Mouse (Mus musculus): ENCODE data around the gene Rars. TPM values are rescaled to one million over a fixed set of nuclear protein-coding genes. Genes with fewer than 3 reads are reported as not detected.

Gene Rars
- polyA plus RNA-seq, 1 experiment from 2014 or later = 72.0 TPM

DNA sequence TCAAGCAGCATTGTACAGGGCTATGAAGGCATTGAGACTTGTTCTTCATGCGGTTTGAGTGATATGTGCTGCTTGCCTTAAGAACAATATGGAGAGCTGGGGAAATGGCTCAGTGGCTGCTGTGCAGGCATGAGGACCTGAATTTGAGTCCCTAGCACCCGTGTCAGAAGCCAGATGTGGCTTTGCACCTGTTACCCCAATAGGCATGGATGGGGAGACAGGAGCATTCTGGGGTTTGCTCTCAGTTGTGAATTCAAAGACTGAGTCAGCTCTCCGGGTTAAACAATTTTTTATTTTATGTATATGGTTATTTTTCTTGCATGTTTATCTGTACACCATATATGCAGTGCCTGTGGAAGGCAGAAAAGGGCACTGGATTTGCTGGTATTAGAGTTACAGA is 51.9 kb downstream of the Rars start:
- H3K9me3 ChIP-seq = no peaks in the 10 kb centered on the region
- no peak for ATAC-seq (ENCODE audit: low FRiP score)
- H3K27me3 ChIP-seq = no peaks in the 10 kb centered on the region
- peaks cover 73% of the 10 kb centered on the region for H3K36me3 ChIP-seq
- H3K9ac ChIP-seq = no peak overlapping the region
- no peak overlapping the region for H3K27ac ChIP-seq
- 98% methylated on average over 3 of the region's 3 CpGs for WGBS
- H3K4me2 ChIP-seq = no peak overlapping the region
- no peak overlapping the region for H3K4me3 ChIP-seq
- no peaks in the 10 kb centered on the region for H3K4me1 ChIP-seq (replicated peaks)

DNA sequence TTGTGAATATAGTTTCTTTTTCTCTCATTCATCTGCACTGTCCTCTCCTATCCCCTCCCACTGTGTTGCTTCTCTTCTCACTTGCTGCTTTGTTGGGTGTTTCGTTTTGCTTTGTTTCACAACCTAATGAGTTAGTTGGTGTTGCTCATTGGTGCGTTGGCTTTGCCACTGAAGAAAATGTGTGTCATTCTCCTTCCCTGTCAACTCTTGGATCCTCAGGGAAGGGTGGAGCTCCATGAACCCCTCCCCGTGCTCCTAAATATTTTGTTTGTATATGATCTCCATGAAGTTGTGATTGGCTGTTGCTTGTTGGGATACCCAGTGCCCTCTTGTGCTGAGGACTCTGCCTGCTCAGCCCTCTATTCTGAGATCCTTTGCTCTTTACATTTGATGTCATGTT is 54.0 kb downstream of the Rars start:
- Histone ChIP-seq H3K36me3 (peaks cover 75% of the 10 kb centered on the region), H3K27ac (no peak overlapping the region), H3K9ac (no peak overlapping the region), H3K27me3 (no peaks in the 10 kb centered on the region), H3K4me3 (no peak overlapping the region), H3K4me2 (no peak overlapping the region), H3K9me3 (no peaks in the 10 kb centered on the region), H3K4me1 (replicated peaks) (no peaks in the 10 kb centered on the region)
- ATAC-seq (ENCODE audit: low FRiP score) = no peak
- 82% methylated on average over 3 of the region's 3 CpGs for WGBS

DNA sequence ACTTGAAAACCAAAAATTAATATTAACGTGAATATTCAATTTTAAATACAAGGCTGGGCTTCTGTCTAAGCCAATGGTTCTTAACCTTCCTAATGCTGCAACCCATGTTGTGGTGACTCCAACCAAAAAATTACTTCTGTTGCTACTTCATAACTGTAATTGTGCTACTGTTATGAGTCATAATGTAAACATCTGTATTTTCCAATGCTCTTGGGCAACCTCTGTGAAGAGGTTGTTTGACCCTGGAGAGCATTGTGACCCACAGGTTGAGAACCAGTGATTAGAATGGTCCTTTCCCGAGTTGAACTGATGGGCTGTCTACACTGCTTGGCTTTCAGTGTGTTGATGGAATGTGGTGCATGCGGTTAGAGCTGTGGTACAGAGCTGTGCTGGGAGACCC is 57.9 kb downstream of the Rars start:
- no peak for ATAC-seq (ENCODE audit: low FRiP score)
- H3K36me3 ChIP-seq = peaks cover 36% of the 10 kb centered on the region
- no peak overlapping the region for H3K4me3 ChIP-seq
- no peak overlapping the region for H3K27ac ChIP-seq
- H3K4me1 ChIP-seq (replicated peaks) = peaks cover 11% of the 10 kb centered on the region
- H3K27me3 ChIP-seq = no peaks in the 10 kb centered on the region
- 96% methylated on average over 3 of the region's 3 CpGs for WGBS
- no peaks in the 10 kb centered on the region for H3K9me3 ChIP-seq
- no peak overlapping the region for H3K9ac ChIP-seq
- H3K4me2 ChIP-seq = no peak overlapping the region

DNA sequence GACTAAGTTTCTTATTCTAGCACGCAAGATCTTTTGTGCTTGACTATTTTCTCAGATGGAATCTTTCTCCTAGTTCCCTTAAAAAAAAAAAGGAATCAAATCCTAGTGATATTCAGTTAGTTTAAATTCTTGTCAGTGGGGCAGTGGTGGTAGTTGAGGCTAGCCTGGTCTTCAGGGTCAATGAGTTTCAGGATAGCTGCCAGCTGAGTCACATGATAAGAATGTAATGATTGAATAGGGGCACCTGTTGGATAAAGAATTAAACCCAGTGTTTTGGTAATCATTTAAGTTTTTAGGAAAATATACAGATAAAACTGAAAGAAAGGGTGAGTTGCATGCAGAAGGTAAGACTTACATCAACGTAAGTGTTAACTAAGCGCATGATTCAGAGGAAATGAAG is 58.7 kb downstream of the Rars start:
- H3K9me3 ChIP-seq = no peaks in the 10 kb centered on the region
- no peaks in the 10 kb centered on the region for H3K27me3 ChIP-seq
- H3K4me2 ChIP-seq = no peak overlapping the region
- no peak for ATAC-seq (ENCODE audit: low FRiP score)
- H3K4me3 ChIP-seq = no peak overlapping the region
- peaks cover 35% of the 10 kb centered on the region for H3K36me3 ChIP-seq
- H3K27ac ChIP-seq = no peak overlapping the region
- H3K4me1 ChIP-seq (replicated peaks) = peaks cover 19% of the 10 kb centered on the region
- H3K9ac ChIP-seq = no peak overlapping the region
- WGBS = 98% methylated on average over 3 of the region's 3 CpGs

DNA sequence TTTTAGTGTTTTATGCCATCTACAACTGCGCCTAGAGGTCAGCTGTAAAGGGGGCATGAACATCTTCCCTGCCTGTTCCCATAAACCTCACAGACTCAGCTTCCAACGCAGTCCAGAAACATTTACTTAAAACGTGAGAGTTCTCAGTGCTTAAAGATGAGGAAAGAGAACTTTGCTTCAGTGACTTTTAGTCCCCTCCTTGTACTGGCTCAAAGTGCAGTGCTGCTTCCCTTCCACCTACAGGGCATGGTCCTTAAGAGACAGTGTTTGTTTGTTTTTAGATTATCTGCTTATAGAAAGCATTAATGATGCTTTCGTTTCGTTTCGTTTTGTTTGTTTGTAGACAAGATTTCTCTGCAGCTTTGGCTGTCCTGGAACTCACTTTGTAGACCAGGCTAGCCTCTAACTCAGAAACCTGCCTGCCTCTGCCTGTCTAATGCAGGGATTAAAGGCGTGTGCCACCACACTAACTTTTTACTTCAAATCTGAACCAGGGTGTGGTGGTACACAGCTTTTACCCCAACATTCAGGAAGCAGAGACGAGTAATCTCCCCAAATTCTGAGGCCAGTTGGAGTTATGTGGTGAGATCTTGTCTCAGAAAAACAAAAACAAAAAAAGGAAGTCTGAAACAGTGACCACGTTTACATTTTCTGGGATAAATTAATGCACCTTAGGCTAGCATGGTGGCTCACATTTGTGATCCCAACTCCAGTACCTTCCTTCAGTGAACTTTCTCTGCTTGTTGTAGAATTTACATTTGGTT is 63.4 kb downstream of the Rars start:
- H3K9me3 ChIP-seq = no peaks in the 10 kb centered on the region
- 69% methylated on average over 9 of the region's 9 CpGs for WGBS
- H3K36me3 ChIP-seq = no peaks in the 10 kb centered on the region
- H3K27ac ChIP-seq = no peak overlapping the region
- H3K4me3 ChIP-seq = peak overlapping the region; percentile 94
- H3K27me3 ChIP-seq = no peaks in the 10 kb centered on the region
- H3K4me2 ChIP-seq = peak overlapping the region; percentile 84
- H3K9ac ChIP-seq = peak overlapping the region; percentile 97
- ATAC-seq (ENCODE audit: low FRiP score) = no peak
- H3K4me1 ChIP-seq (replicated peaks) = peaks cover 22% of the 10 kb centered on the region

DNA sequence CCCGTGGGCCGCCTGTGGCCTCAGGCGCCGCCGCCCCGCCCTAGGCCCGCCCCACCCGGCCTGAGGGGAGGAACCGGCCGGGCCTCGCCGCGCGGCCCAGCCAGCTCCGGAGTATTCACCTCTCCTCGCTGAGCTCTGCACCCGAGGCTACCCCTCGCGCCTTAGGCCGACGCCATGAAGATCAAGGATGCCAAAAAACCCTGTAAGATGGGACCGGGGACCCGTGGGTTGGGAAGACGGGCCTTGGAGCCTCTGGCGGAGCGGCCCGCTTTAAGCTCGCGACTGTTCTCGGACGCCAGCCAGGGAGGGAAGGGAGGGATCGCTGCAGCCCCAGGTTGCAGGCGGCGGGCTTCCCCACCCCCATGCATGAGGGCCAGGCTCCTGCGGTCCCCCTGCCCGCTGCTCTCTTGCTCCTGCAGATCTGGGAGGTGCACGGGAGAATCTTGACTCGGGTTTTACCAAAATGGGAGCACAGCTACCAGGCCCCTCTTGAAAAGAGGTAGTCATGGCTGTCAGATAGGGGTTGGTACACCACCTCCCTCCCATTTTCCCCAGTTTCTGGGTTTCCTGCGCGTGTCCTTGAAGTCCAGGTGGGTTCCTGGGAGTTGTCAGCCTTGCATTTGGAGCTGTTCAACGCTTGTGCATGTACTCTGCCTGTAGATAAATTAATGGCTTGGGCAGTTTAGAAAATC is 64.4 kb downstream of the Rars start:
- H3K9ac ChIP-seq = peak overlapping the region; percentile 97
- under 1% methylated on average over 26 of the region's 41 CpGs for WGBS
- no peaks in the 10 kb centered on the region for H3K27me3 ChIP-seq
- H3K27ac ChIP-seq = peak overlapping the region; percentile 97
- H3K4me3 ChIP-seq = peak overlapping the region; percentile 94
- H3K4me1 ChIP-seq (replicated peaks) = peaks cover 22% of the 10 kb centered on the region
- peak overlapping the region; percentile 84 for H3K4me2 ChIP-seq
- no peaks in the 10 kb centered on the region for H3K36me3 ChIP-seq
- peak; percentile 89 for ATAC-seq (ENCODE audit: low FRiP score)
- no peaks in the 10 kb centered on the region for H3K9me3 ChIP-seq

GRCm38 (mm10) chr11:35769188-35769745 is 65.0 kb downstream of the Rars start, which contains the start of gene Pank3:
TSS of gene Pank3 (plus strand) at chr11:35769484.
- peak within 1 kb of the TSS; percentile 94 for H3K4me3 ChIP-seq
- H3K9me3 ChIP-seq = no peaks in the 10 kb centered on the region
- H3K36me3 ChIP-seq = no peaks in the 10 kb centered on the region
- no peaks in the 10 kb centered on the region for H3K27me3 ChIP-seq
- ATAC-seq (ENCODE audit: low FRiP score) = peak; percentile 100
- H3K27ac ChIP-seq = peak within 1 kb of the TSS; percentile 97
- under 1% methylated on average over 47 of the region's 50 CpGs for WGBS
- H3K9ac ChIP-seq = peak within 1 kb of the TSS; percentile 97
- peak within 1 kb of the TSS; percentile 84 for H3K4me2 ChIP-seq
- H3K4me1 ChIP-seq (replicated peaks) = peaks cover 22% of the 10 kb centered on the region

- WGBS = 91% methylated on average over 5 of the region's 5 CpGs
Observed at GRCm38 (mm10) chr11:35766845-35767244, 67.5 kb downstream of the Rars start.

GRCm38 (mm10) chr11:35760627-35761003 is 73.7 kb downstream of the Rars start:
- 91% methylated on average over 4 of the region's 4 CpGs for WGBS

More at GRCm38 (mm10) chr11:35766845-35767244, 67.5 kb downstream of the Rars start:
- ATAC-seq (ENCODE audit: low FRiP score) = no peak
- H3K9me3 ChIP-seq = no peaks in the 10 kb centered on the region
- no peak overlapping the region for H3K27ac ChIP-seq
- H3K27me3 ChIP-seq = no peaks in the 10 kb centered on the region
- H3K4me2 ChIP-seq = no peak overlapping the region
- H3K4me3 ChIP-seq = no peak overlapping the region
- no peak overlapping the region for H3K9ac ChIP-seq
- H3K4me1 ChIP-seq (replicated peaks) = peaks cover 15% of the 10 kb centered on the region
- no peaks in the 10 kb centered on the region for H3K36me3 ChIP-seq

DNA sequence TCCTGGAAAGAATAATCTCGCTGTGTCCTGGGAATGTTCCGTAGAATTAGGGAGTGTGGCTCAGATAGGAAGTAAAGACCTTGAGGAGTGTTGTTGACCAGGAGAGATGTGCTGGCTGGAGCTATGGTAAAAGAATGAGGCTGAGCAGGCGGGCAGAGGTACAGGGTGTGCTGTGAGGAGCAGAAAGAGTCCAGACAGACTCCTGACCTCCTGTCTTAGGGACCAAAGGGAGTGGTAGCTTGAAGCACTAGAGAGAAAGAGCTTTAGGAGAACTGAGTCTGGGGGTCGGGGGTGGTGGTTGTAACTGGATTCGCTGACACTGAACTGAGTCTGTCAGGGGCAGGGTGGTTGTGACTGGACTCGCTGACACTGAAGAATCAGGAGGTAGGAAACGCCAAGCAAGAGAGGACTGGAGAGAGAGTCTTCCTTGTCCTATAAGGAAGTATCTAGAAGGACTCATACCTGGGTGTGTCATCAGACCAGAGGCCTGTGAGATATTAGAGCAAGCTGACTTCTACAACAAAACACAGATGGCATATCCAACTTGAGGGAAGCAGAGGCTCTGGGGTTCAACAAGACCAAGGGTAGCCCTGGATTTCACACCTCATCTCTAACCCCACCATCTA is 74.2 kb downstream of the Rars start:
- Histone ChIP-seq H3K36me3 (no peaks in the 10 kb centered on the region), H3K4me1 (replicated peaks) (no peaks in the 10 kb centered on the region), H3K4me3 (no peak overlapping the region), H3K9me3 (no peaks in the 10 kb centered on the region), H3K27ac (no peak overlapping the region), H3K4me2 (no peak overlapping the region), H3K27me3 (no peaks in the 10 kb centered on the region), H3K9ac (no peak overlapping the region)
- no peak for ATAC-seq (ENCODE audit: low FRiP score)
- 93% methylated on average over 7 of the region's 7 CpGs for WGBS

More at GRCm38 (mm10) chr11:35760627-35761003, 73.7 kb downstream of the Rars start:
- no peak overlapping the region for H3K4me3 ChIP-seq
- no peak for ATAC-seq (ENCODE audit: low FRiP score)
- H3K4me2 ChIP-seq = no peak overlapping the region
- H3K9me3 ChIP-seq = no peaks in the 10 kb centered on the region
- H3K4me1 ChIP-seq (replicated peaks) = no peaks in the 10 kb centered on the region
- H3K9ac ChIP-seq = no peak overlapping the region
- no peaks in the 10 kb centered on the region for H3K27me3 ChIP-seq
- no peaks in the 10 kb centered on the region for H3K36me3 ChIP-seq
- H3K27ac ChIP-seq = no peak overlapping the region
